In genomic region chr10:19412926-19413325, GRCm38 (mm10) we compare ENCODE assay signal across 11 mouse cellular contexts. TPM values are rescaled to one million over a fixed set of nuclear protein-coding genes. Genes with fewer than 3 reads are reported as not detected.
A peak's percentile ranks its signal among the peaks of the same experiment; 100 is the strongest.
DNase-seq lines count a peak whose midpoint lies in the region; ATAC-seq and TF ChIP-seq lines count a peak whose summit lies in the region.
"Had no signal": no experiment of that assay in that cellular context is flagged by ENCODE, and none has a peak within 500 bp of the region (broad histone marks: within the 10 kb centered on the region; RNA-seq: fewer than 3 reads in every experiment).

No protein-coding gene starts in this region.

- no peaks in the 10 kb centered on the region for H3K27me3 ChIP-seq in kidney, embryonic 14.5 days (ENCODE audit: control insufficient read depth, insufficient read depth, low read length)
- H3K27me3 ChIP-seq in Patski: no peaks in the 10 kb centered on the region

- peak; percentile 36 for DNase-seq in CD4-positive, CD25-positive, alpha-beta regulatory T cell, adult 2 months (ENCODE audit: low read depth, low spot score)
- DNase-seq in kidney, postnatal 4 days: peak; percentile 13 to 21
- DNase-seq in Patski (ENCODE audit: low read depth, low spot score): no peak
- DNase-seq in mesoderm, embryonic 11.5 days (ENCODE audit: low read depth, low spot score): peak; percentile 35
- no peak for DNase-seq in left cerebral cortex, postnatal 14 days (ENCODE audit: low spot score in 2 of 2)
- DNase-seq in layer of hippocampus, postnatal 25 days (ENCODE audit: extremely low spot score in 1 of 2, low spot score in 1 of 2): no peak
- DNase-seq: adrenal gland, postnatal 25 days; layer of hippocampus, adult 9-11 months had no signal

- WGBS in kidney, embryonic 14.5 days: 40% methylated on average over 2 of the region's 2 CpGs

- H3K9ac ChIP-seq in kidney, embryonic 14.5 days (ENCODE audit: low read depth, low read length): no peak overlapping the region

- in situ Hi-C loops in Patski (cut with MboI; ENCODE audit: low pct_unique_long_range_greater_than_20kb): no loop called here

- no peak overlapping the region for H3K4me3 ChIP-seq in kidney, embryonic 14.5 days (ENCODE audit: low read length)

- no peak for ATAC-seq in CD4-positive, CD25-positive, alpha-beta regulatory T cell, adult 4 months
- no peak for ATAC-seq in kidney, embryonic 14.5 days (ENCODE audit: low FRiP score, low TSS enrichment)
- no peak for ATAC-seq in Patski

- CTCF ChIA-PET in Patski (lab: Charles Lee): interaction anchor here (0.7 to 2.0 kb wide), 2 partner anchors 9 to 101 kb away, joined by 3 to 6 read pairs; no protein-coding TSS in a partner anchor

- TF ChIP-seq CTCF in Patski (IDR thresholded peaks at IDR 0.05): peak; percentile 63

- no peak overlapping the region for H3K27ac ChIP-seq in kidney, embryonic 14.5 days (ENCODE audit: low read depth, low read length)

- intact Hi-C loops in left cerebral cortex, postnatal 14 days (cut with DNase I): no loop called here

- no peak overlapping the region for H3K4me2 ChIP-seq in kidney, embryonic 14.5 days (replicated peaks; ENCODE audit: low read depth, low read length)

- H3K4me1 ChIP-seq in kidney, embryonic 14.5 days (ENCODE audit: control insufficient read depth, insufficient read depth, low read length): no peaks in the 10 kb centered on the region

- no peaks in the 10 kb centered on the region for H3K36me3 ChIP-seq in kidney, embryonic 14.5 days (ENCODE audit: control insufficient read depth, insufficient read depth, low read length)

- H3K9me3 ChIP-seq in kidney, embryonic 14.5 days (ENCODE audit: control insufficient read depth, low read length): no peaks in the 10 kb centered on the region

- POLR2A ChIA-PET in Patski (lab: Charles Lee): no interaction called here

RNA-seq across cellular contexts. Expression of gene Olig3, which starts 56.6 kb away (rescaled TPM):
- polyA plus RNA-seq in CD4-positive, CD25-positive, alpha-beta regulatory T cell, adult 4 months (2017; shearing (Covaris generic)): not detected
- not detected in 2 replicates for polyA plus RNA-seq in kidney, embryonic 14.5 days (2014; fragmentation: Nextera tagmentation; extraction: Ambion mirVana)
- polyA plus RNA-seq in Patski (2021): 0.06 TPM
- not detected for total RNA-seq in left cerebral cortex, postnatal 14 days (2021)
- not detected for total RNA-seq in layer of hippocampus, postnatal 25 days (2021)
- total RNA-seq: adrenal gland, postnatal 25 days had no signal
- polyA plus RNA-seq: cortical plate, adult 2 months had no signal

Comparison
In these comparisons a context has a peak if more than half of its experiments do, and no peak if none do; other contexts are left out.
1. DNase-seq: peak in CD4-positive, CD25-positive, alpha-beta regulatory T cell, adult 2 months (single experiment), kidney, postnatal 4 days (2 of 2) and mesoderm, embryonic 11.5 days (single experiment); none in Patski (single experiment), left cerebral cortex, postnatal 14 days (0 of 2) and layer of hippocampus, postnatal 25 days (0 of 2).